In the genomic region with DNA sequence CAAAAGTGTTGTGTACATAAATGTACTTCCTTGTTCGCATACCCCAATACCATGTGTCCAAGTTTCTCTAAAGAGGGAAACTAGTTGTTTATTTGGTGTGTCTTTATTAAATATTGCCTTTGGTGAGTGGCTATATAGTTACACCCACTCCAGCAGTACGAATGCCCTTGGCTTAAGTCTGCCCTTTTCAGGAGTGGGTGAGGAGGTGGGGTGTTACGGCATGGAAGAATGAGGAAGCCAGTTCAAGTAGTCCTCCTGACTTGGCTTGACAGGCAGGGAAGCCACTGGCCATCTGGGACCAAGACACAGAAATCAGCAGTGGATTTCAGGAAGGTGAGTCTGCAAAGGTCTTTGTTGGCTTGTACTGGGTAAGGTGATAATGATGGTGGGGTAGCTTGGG, we compare ENCODE assay signal across 20 mouse cellular contexts. TPM values are rescaled to one million over a fixed set of nuclear protein-coding genes. Genes with fewer than 3 reads are reported as not detected.
"Had no signal": no experiment of that assay in that cellular context is flagged by ENCODE, and none has a peak within 500 bp of the region (broad histone marks: within the 10 kb centered on the region; RNA-seq: fewer than 3 reads in every experiment).

No protein-coding gene starts in this region.

- H3K4me3 ChIP-seq: liver, embryonic 12.5 days; midbrain, embryonic 10.5 days; midbrain, embryonic 12.5 days; myocyte; neural tube, embryonic 13.5 days; neural tube, embryonic 15.5 days had no signal

- H3K9me3 ChIP-seq: liver, embryonic 12.5 days; midbrain, embryonic 10.5 days; midbrain, embryonic 12.5 days; neural tube, embryonic 13.5 days; neural tube, embryonic 15.5 days had no signal

- H3K4me1 ChIP-seq: liver, embryonic 12.5 days; midbrain, embryonic 10.5 days; neural tube, embryonic 15.5 days had no signal

- H3K4me2 ChIP-seq: liver, embryonic 12.5 days; lung, embryonic 14.5 days; midbrain, embryonic 12.5 days; neural tube, embryonic 13.5 days; neural tube, embryonic 15.5 days had no signal

- H3K27ac ChIP-seq: liver, embryonic 12.5 days; liver, embryonic 14.5 days; midbrain, embryonic 10.5 days; midbrain, embryonic 12.5 days; neural tube, embryonic 13.5 days; neural tube, embryonic 15.5 days had no signal

- H3K27me3 ChIP-seq: midbrain, embryonic 12.5 days; neural tube, embryonic 13.5 days; neural tube, embryonic 15.5 days had no signal

- DNase-seq: lung, embryonic 14.5 days; midbrain, embryonic 14.5 days; retina, postnatal 1 day; right cerebral cortex, adult 18-20 months; right cerebral cortex, postnatal 25 days; right cerebral cortex, postnatal 4 days; spleen, adult 18-20 months; thymus, adult 18-20 months; thymus, postnatal 14 days; thymus, postnatal 36 days had no signal

- H3K9ac ChIP-seq: liver, embryonic 12.5 days; liver, embryonic 14.5 days; lung, embryonic 14.5 days; midbrain, embryonic 12.5 days; neural tube, embryonic 13.5 days; neural tube, embryonic 15.5 days had no signal

- ATAC-seq: liver, embryonic 12.5 days; midbrain, embryonic 16.5 days had no signal

RNA-seq across cellular contexts. Expression of a gene that starts 13.8 kb away (rescaled TPM):
- total RNA-seq: megakaryocyte-erythroid progenitor cell, adult 5-6 weeks had no signal

RNA-seq across cellular contexts. Expression of a gene that starts 49.6 kb away (rescaled TPM):
- total RNA-seq: megakaryocyte, adult 5-6 weeks had no signal
